Mouse (Mus musculus) heart, postnatal 0 days (tissue): ENCODE data around the gene Flt1. TPM values are rescaled to one million over a fixed set of nuclear protein-coding genes. Genes with fewer than 3 reads are reported as not detected.

ENCODE experiments used
- ATAC-seq: fragments of 200-750 bp; cut with Nextera tagmentation; 2 replicates; pipeline ENCODE4 v1.8.0; 2017; ENCODE audit warnings: low read depth, moderate number of reproducible peaks, moderate library complexity; ENCODE audit not compliant: insufficient read depth
- DNase-seq: peaks from one replicate; pipeline ENCODE4 v3.0.0-alpha.2; 2016; ENCODE audit warnings: low spot score
- H3K27ac ChIP-seq: fragments of 300-500 bp; sonication (generic); 2 replicates; pipeline ENCODE4 v1.5.1; 2014; ENCODE audit warnings: low read depth, mild to moderate bottlenecking
- H3K27me3 ChIP-seq: fragments of 300-500 bp; sonication (generic); 2 replicates; pipeline ENCODE4 v1.6.1; 2014; ENCODE audit warnings: low read length, mixed read lengths; ENCODE audit not compliant: control insufficient read depth, insufficient read depth
- H3K36me3 ChIP-seq: fragments of 300-500 bp; sonication (generic); replicated peaks from 2 replicates; pipeline ENCODE4 v1.6.1; 2014; ENCODE audit warnings: low read length, mixed read lengths; ENCODE audit not compliant: control insufficient read depth, insufficient read depth
- H3K4me1 ChIP-seq: fragments of 300-500 bp; sonication (generic); 2 replicates; pipeline ENCODE4 v1.6.1; 2014; ENCODE audit warnings: antibody characterized with exemption; ENCODE audit not compliant: control insufficient read depth, insufficient read depth
- H3K4me2 ChIP-seq: fragments of 300-500 bp; sonication (generic); 2 replicates; pipeline ENCODE4 v1.6.1; 2014; ENCODE audit warnings: low read depth, mild to moderate bottlenecking, low read length, moderate library complexity
- H3K4me3 ChIP-seq: fragments of 300-500 bp; sonication (generic); 2 replicates; pipeline ENCODE4 v1.5.1; 2014; ENCODE audit warnings: low read depth, low read length
- H3K9ac ChIP-seq: fragments of 300-500 bp; sonication (generic); replicated peaks from 2 replicates; pipeline ENCODE4 v1.6.1; 2014; ENCODE audit warnings: low read depth, low read length, mixed read lengths
- H3K9me3 ChIP-seq: fragments of 300-500 bp; sonication (generic); replicated peaks from 2 replicates; pipeline ENCODE4 v1.6.1; 2016; ENCODE audit warnings: low read length; ENCODE audit not compliant: control insufficient read depth
- CTCF ChIP-seq: IDR thresholded peaks from 2 replicates; pipeline ENCODE4 v1.5.1; 2016; ENCODE audit warnings: antibody characterized with exemption, control low read depth, low read depth
- EP300 ChIP-seq: IDR thresholded peaks from 2 replicates; pipeline ENCODE4 v1.6.1; 2016; ENCODE audit warnings: antibody characterized with exemption, low read depth
- WGBS: fragments of 180-500 bp; shearing (Covaris S2); extraction: QIAGEN DNeasy Blood & Tissue Kit; methylation state at CpG from one replicate; pipeline ENCODE4 v1.1.7; 2014; 5-methylcytosine and 5-hydroxymethylcytosine counted together
- polyA plus RNA-seq: library from polyadenylated mRNA; unstranded; fragments of >200 nt; fragmentation: Nextera tagmentation; extraction: Ambion mirVana; gene quantifications from 2 replicates; pipeline ENCODE4 v1.2.1, GENCODE M21; 2015
- total RNA-seq: library from RNA; depleted of rRNA; stranded (reverse); fragments of >200 nt; gene quantifications from 2 replicates; pipeline ENCODE4 v1.2.3, GENCODE M21; 2014; ENCODE audit warnings: low replicate concordance

Flt1 gene
- total and polyA plus RNA-seq, 2 experiments from 2014 or later: 11.8 to 39.1 TPM

- peak overlapping the region; percentile 59 for H3K4me3 ChIP-seq
- peak overlapping the region; percentile 64 for H3K4me2 ChIP-seq
- no peaks in the 10 kb centered on the region for H3K36me3 ChIP-seq
- peak overlapping the region; percentile 63 for H3K9ac ChIP-seq
- peaks cover 85% of the 10 kb centered on the region for H3K27me3 ChIP-seq
- WGBS: under 1% methylated on average over 14 of the region's 14 CpGs
- ATAC-seq: no peak
- H3K9me3 ChIP-seq: no peaks in the 10 kb centered on the region
- DNase-seq: no peak
- no peak overlapping the region for H3K27ac ChIP-seq
- 0 out of 2 replicates have a peak, but pooled peaks cover 6% of the 10 kb centered on the region for H3K4me1 ChIP-seq
- TF ChIP-seq CTCF: no peak
- no peak for TF ChIP-seq EP300
Measured at GRCm38 (mm10) chr5:147724391-147724790, 1.4 kb downstream of the Flt1 start.

DNA sequence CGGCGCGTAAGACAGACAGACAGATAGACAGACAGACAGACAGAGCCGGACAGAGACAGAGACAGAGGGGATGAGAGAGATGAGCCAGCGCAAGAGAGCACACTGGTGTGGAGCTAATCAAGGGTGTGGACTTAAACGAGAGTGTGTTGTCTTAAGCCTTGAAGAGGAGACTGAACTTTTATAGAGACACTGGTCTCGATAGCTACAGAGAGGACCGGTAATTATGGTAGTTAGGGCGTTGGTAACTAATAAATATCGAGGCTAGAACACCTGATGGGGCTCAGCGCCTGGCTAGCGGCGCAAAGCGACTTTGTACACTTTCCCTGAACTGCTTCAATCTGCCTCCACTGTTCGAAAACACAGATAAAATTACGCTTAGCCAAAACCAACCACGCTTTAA lies 2.0 kb downstream of the Flt1 start:
- Histone ChIP-seq H3K4me2 (peak overlapping the region; percentile 64), H3K9ac (0 out of 2 replicates have a peak overlapping the region, but pooled peaks have one; percentile 63), H3K4me3 (peak overlapping the region; percentile 59), H3K4me1 (0 out of 2 replicates have a peak, but pooled peaks cover 6% of the 10 kb centered on the region), H3K27ac (no peak overlapping the region), H3K9me3 (no peaks in the 10 kb centered on the region), H3K36me3 (no peaks in the 10 kb centered on the region), H3K27me3 (peaks cover 81% of the 10 kb centered on the region)
- no peak for TF ChIP-seq EP300
- no peak for TF ChIP-seq CTCF
- DNase-seq: no peak
- WGBS: 13% methylated on average over 17 of the region's 17 CpGs
- no peak for ATAC-seq

DNA sequence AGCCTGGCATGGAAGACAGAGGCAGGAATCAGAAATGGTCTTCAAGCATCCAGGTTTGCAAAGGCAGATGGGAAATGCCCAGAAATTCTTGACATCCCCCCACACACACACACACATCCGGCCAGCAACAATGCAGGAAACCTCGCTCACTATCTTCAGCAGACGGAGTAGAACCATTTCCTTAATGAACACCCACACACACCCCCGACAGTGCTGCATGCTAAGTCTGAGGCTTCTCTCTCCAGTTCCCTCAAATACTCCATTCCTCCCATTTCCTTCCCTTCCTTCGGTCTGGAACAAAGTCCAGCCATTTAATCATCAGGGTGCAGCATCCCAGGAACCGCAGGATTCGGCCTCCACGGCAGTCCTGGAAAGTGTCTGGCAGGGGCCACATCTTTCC lies 4.4 kb downstream of the Flt1 start:
- H3K4me1 ChIP-seq: peaks cover 9% of the 10 kb centered on the region; the same call in 1 of the 2 replicates
- peak overlapping the region; percentile 32; the same call in 1 of the 2 replicates for H3K27ac ChIP-seq
- TF ChIP-seq CTCF (no peak), EP300 (peak; percentile 92)
- peak overlapping the region; percentile 27 for H3K4me2 ChIP-seq
- no peaks in the 10 kb centered on the region for H3K36me3 ChIP-seq
- no peak overlapping the region for H3K9ac ChIP-seq
- peaks cover 58% of the 10 kb centered on the region for H3K27me3 ChIP-seq
- 30% methylated on average over 8 of the region's 8 CpGs for WGBS
- ATAC-seq (peak; percentile 39; the same call in 1 of the 2 replicates), DNase-seq (peak; percentile 74)
- no peaks in the 10 kb centered on the region for H3K9me3 ChIP-seq
- peak overlapping the region; percentile 16; the same call in 1 of the 2 replicates for H3K4me3 ChIP-seq

GRCm38 (mm10) chr5:147718335-147718734 lies 7.5 kb downstream of the Flt1 start:
- Histone ChIP-seq H3K4me1 (peaks cover 6% of the 10 kb centered on the region; the same call in 1 of the 2 replicates), H3K36me3 (no peaks in the 10 kb centered on the region), H3K27me3 (peaks cover 30% of the 10 kb centered on the region), H3K4me3 (no peak overlapping the region), H3K9ac (no peak overlapping the region), H3K9me3 (no peaks in the 10 kb centered on the region), H3K27ac (no peak overlapping the region), H3K4me2 (no peak overlapping the region)
- DNase-seq: no peak
- no peak for ATAC-seq
- no peak for TF ChIP-seq CTCF
- TF ChIP-seq EP300: no peak
- WGBS: 79% methylated on average over 7 of the region's 7 CpGs

DNA sequence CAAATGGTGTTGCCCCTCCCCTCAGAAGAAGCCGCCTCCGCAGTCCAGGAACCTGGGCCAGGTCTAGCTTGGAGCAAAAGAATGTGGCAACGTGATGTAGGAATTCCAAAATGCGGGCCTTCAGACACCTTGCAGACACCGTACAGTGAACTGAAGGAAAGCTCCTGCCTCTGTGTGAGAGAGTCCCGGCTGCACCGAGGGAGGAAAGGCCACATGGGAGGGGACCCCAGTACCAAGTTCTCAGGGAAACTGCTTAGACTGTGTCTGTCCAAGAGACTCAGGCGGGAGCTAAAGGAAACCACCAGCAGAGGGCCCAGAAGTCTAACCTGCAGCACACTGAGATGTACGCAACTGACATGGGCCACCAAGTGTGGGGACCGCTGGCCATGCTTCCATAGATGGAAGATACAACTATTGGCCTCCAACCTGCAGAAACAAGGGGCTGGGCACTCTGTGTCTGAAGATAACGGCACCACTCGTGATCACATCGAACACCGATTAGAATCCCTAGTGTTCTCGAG lies 9.1 kb downstream of the Flt1 start:
- no peak overlapping the region for H3K4me3 ChIP-seq
- ATAC-seq (no peak), DNase-seq (no peak)
- H3K4me1 ChIP-seq: peaks cover 6% of the 10 kb centered on the region; the same call in 1 of the 2 replicates
- no peak overlapping the region for H3K4me2 ChIP-seq
- H3K27me3 ChIP-seq: peaks cover 15% of the 10 kb centered on the region
- no peak overlapping the region for H3K9ac ChIP-seq
- no peaks in the 10 kb centered on the region for H3K9me3 ChIP-seq
- H3K27ac ChIP-seq: no peak overlapping the region
- WGBS: 55% methylated on average over 15 of the region's 15 CpGs
- TF ChIP-seq EP300: no peak
- peak; percentile 38 for TF ChIP-seq CTCF
- H3K36me3 ChIP-seq: no peaks in the 10 kb centered on the region

DNA sequence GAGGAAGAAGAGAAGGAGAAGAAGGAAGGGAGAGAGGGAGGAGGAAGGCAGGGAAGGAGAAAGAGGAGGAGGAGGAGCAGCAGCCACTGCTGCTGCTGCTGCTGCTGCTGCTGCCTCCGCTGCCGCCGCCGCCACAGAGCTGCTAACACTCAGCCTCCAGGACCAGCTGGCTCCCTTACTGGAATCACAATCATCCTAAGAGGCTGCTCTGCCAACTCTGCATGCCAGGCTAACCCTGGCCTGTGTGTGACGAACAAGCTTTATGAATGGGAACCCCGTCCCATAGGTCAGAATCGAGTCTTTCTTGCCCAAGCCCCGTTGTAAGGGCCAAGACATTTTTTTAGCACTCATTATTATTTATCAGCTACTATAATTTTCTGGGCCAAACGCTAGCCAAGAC lies 9.5 kb downstream of the Flt1 start:
- H3K4me1 ChIP-seq: peaks cover 6% of the 10 kb centered on the region; the same call in 1 of the 2 replicates
- H3K4me2 ChIP-seq: no peak overlapping the region
- no peaks in the 10 kb centered on the region for H3K9me3 ChIP-seq
- no peak overlapping the region for H3K9ac ChIP-seq
- TF ChIP-seq EP300 (no peak), CTCF (no peak)
- 63% methylated on average over 9 of the region's 9 CpGs for WGBS
- H3K4me3 ChIP-seq: no peak overlapping the region
- DNase-seq: no peak
- peak; percentile 51 for ATAC-seq
- H3K27ac ChIP-seq: no peak overlapping the region
- no peaks in the 10 kb centered on the region for H3K36me3 ChIP-seq
- 0 out of 2 replicates have a peak, but pooled peaks cover 10% of the 10 kb centered on the region for H3K27me3 ChIP-seq
